Mouse (Mus musculus): ENCODE results near the gene Gpbp1l1. TPM values are rescaled to one million over a fixed set of nuclear protein-coding genes. Genes with fewer than 3 reads are reported as not detected.

Gpbp1l1 gene
- polyA plus RNA-seq (2012) = 0.84 and 1.0 TPM in 2 replicates

DNA sequence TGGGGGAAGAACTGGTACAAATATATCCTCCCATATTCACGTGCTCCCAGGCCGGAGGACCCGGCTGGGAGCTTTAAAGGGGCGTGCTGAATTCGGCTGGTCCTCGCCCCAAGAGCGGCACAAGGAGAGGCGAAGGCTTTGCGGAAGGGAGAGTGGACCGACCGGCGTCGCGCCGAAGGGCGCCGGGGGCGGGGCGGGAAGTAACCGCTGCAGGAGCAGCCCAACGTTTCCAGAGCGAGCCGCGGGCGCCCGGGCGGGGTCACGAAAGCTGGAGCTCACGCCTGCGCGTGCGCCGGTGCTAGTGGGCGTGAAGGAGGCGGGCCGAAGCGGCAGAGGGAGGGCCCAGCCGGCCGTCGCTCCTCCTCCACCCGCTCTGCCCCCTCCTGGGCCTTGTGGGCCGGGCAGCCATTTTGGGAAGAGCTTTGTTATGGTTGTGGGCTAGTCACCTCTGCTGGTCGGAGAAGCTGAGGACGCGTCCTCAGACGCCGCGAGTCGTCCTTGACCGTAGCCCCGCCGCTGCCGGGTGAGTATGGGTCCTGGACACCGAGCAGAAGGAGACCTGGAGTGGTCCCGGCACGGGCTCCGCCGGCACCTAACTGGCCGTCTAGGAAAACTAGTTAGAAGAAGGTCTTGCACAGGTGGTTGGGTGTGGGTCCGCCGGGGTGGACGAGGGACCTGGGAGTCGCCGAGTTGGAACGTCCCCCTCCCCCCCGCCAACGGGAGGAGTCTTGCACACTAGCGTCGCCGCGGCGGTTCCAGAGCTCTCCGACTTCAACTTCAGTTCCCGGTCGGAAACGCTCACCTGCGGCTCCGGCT, at the start of gene Gpbp1l1:
Gene Gpbp1l1 (plus strand): TSS at position 353 of the 816 bp plus-strand sequence.
- Histone ChIP-seq H3K9me3 (ENCODE audit: control insufficient read depth, low read length) (no peaks in the 10 kb centered on the region), H3K27me3 (ENCODE audit: control insufficient read depth) (no peaks in the 10 kb centered on the region), H3K36me3 (ENCODE audit: control insufficient read depth) (peaks cover 31% of the 10 kb centered on the region), H3K4me3 (replicated peaks) (peak within 1 kb of the TSS; percentile 67), H3K4me1 (ENCODE audit: control insufficient read depth) (peaks cover 44% of the 10 kb centered on the region)
- TF ChIP-seq TAL1 (IDR thresholded peaks at IDR 0.05; ENCODE audit: low read length) (no peak), GATA1 (IDR thresholded peaks at IDR 0.05; ENCODE audit: low read length) (no peak)

DNA sequence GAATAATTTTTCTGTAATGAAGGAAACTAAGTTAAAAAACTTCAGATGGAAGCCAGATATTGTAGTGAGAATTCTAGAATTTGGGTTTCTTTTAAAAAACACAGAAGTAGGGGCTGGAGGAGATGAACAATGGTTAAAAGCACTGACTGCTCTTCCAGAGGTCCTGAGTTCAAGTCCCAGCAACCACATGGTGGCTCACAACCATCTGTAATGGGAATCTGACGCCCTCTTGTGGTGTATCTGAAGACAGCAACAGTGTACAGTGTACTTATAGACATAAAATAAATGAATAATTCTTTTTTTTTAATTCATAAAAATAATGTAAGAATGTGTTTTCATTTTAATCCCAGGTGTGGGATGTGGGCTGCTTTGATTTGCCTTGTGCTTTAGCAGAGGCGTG, 26.3 kb upstream of the Gpbp1l1 start:
- no peaks in the 10 kb centered on the region for H3K27me3 ChIP-seq (ENCODE audit: control insufficient read depth)
- H3K4me1 ChIP-seq (ENCODE audit: control insufficient read depth) = no peaks in the 10 kb centered on the region
- H3K36me3 ChIP-seq (ENCODE audit: control insufficient read depth) = peaks cover 66% of the 10 kb centered on the region
- TF ChIP-seq GATA1 (IDR thresholded peaks at IDR 0.05; ENCODE audit: low read length) (no peak), TAL1 (IDR thresholded peaks at IDR 0.05; ENCODE audit: low read length) (no peak)
- H3K4me3 ChIP-seq (replicated peaks) = no peak overlapping the region
- H3K9me3 ChIP-seq (ENCODE audit: control insufficient read depth, low read length) = peaks cover 2% of the 10 kb centered on the region

DNA sequence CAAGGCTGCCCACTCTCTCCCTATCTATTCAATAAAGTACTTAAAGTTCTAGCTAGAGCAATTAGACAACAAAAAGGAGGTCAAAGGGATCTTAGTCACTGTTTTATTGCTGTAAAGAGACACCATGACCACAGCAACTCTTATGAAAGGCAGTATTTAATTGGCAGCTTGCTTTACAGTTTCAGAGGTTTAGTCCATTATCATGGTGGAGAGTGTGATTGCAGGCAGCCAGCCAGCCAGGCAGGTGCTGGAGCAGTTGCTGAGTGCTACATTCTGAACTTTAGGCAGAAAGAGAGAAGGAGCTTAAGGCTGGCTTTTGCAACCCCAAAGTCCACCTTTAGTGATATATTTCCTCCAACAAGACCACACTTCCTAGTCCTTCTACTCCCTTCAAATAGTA, 21.1 kb upstream of the Gpbp1l1 start:
- Histone ChIP-seq H3K4me3 (replicated peaks) (no peak overlapping the region), H3K9me3 (ENCODE audit: control insufficient read depth, low read length) (no peaks in the 10 kb centered on the region), H3K27me3 (ENCODE audit: control insufficient read depth) (no peaks in the 10 kb centered on the region), H3K36me3 (ENCODE audit: control insufficient read depth) (peaks cover 54% of the 10 kb centered on the region), H3K4me1 (ENCODE audit: control insufficient read depth) (no peaks in the 10 kb centered on the region)
- TF ChIP-seq GATA1 (IDR thresholded peaks at IDR 0.05; ENCODE audit: low read length) (no peak), TAL1 (IDR thresholded peaks at IDR 0.05; ENCODE audit: low read length) (no peak)

DNA sequence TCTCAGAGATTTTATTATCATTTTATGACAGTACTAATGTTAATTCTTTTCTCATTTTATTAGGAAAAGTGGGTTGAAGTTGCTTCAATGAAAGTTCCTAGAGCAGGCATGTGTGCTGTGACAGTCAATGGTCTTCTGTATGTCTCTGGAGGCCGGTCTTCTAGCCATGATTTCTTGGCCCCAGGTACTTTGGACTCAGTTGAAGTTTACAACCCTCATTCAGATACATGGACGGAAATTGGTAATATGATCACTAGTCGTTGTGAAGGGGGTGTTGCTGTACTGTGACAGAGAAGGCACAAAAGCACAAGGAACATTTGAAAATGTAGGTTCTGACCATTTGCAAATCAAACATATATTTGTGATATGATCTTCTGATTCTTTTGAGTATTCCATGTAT, 19.7 kb upstream of the Gpbp1l1 start:
- Histone ChIP-seq H3K4me1 (ENCODE audit: control insufficient read depth) (no peaks in the 10 kb centered on the region), H3K4me3 (replicated peaks) (no peak overlapping the region), H3K9me3 (ENCODE audit: control insufficient read depth, low read length) (no peaks in the 10 kb centered on the region), H3K36me3 (ENCODE audit: control insufficient read depth) (peaks cover 50% of the 10 kb centered on the region), H3K27me3 (ENCODE audit: control insufficient read depth) (no peaks in the 10 kb centered on the region)
- no peak for TF ChIP-seq GATA1 (IDR thresholded peaks at IDR 0.05; ENCODE audit: low read length)
- TF ChIP-seq TAL1 (IDR thresholded peaks at IDR 0.05; ENCODE audit: low read length) = no peak

DNA sequence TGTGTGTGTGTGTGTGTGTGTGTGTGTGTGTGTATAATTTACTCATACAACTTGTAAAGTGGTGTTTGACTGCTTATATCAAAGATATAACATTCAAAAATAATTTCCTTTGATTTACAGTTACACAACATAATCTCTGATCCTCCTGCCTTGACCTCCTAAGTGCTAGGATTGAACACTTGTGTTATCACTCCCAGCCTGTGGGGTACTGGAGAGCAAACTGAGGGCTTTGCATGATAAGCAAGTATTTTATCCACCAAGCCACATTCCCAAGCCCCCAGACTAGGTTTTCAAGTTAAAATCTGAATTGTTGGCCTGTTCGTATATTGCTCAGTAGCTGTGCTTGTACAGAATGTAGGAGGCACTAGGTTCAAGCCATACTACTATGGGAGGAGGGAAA, 7.0 kb upstream of the Gpbp1l1 start:
- no peak for TF ChIP-seq GATA1 (IDR thresholded peaks at IDR 0.05; ENCODE audit: low read length)
- TF ChIP-seq TAL1 (IDR thresholded peaks at IDR 0.05; ENCODE audit: low read length) = no peak
- no peak overlapping the region for H3K4me3 ChIP-seq (replicated peaks)
- H3K36me3 ChIP-seq (ENCODE audit: control insufficient read depth) = peaks cover 39% of the 10 kb centered on the region
- H3K4me1 ChIP-seq (ENCODE audit: control insufficient read depth) = peaks cover 10% of the 10 kb centered on the region
- no peaks in the 10 kb centered on the region for H3K9me3 ChIP-seq (ENCODE audit: control insufficient read depth, low read length)
- no peaks in the 10 kb centered on the region for H3K27me3 ChIP-seq (ENCODE audit: control insufficient read depth)

DNA sequence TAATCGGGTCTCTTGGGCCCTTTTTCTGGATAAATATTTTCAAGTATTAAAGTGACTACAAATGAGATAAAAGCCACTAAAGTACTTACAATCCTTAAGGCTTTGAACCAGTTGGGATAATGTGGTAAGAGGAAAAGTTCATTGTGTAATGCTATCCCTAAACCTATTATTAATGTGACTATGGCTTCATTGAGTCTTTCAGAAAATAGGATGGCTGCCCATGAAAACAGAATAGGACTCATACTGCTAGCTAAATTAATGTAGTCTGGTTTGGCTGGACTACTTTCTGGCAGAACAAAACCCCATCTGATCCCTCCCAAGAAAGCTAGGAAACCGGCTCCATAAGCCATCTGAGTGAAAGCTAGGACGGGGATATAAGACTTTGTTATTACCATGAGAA, 4.4 kb upstream of the Gpbp1l1 start:
- TF ChIP-seq TAL1 (IDR thresholded peaks at IDR 0.05; ENCODE audit: low read length) = no peak
- no peak for TF ChIP-seq GATA1 (IDR thresholded peaks at IDR 0.05; ENCODE audit: low read length)
- Histone ChIP-seq H3K4me1 (ENCODE audit: control insufficient read depth) (peaks cover 21% of the 10 kb centered on the region), H3K9me3 (ENCODE audit: control insufficient read depth, low read length) (no peaks in the 10 kb centered on the region), H3K36me3 (ENCODE audit: control insufficient read depth) (peaks cover 39% of the 10 kb centered on the region), H3K4me3 (replicated peaks) (no peak overlapping the region), H3K27me3 (ENCODE audit: control insufficient read depth) (no peaks in the 10 kb centered on the region)

DNA sequence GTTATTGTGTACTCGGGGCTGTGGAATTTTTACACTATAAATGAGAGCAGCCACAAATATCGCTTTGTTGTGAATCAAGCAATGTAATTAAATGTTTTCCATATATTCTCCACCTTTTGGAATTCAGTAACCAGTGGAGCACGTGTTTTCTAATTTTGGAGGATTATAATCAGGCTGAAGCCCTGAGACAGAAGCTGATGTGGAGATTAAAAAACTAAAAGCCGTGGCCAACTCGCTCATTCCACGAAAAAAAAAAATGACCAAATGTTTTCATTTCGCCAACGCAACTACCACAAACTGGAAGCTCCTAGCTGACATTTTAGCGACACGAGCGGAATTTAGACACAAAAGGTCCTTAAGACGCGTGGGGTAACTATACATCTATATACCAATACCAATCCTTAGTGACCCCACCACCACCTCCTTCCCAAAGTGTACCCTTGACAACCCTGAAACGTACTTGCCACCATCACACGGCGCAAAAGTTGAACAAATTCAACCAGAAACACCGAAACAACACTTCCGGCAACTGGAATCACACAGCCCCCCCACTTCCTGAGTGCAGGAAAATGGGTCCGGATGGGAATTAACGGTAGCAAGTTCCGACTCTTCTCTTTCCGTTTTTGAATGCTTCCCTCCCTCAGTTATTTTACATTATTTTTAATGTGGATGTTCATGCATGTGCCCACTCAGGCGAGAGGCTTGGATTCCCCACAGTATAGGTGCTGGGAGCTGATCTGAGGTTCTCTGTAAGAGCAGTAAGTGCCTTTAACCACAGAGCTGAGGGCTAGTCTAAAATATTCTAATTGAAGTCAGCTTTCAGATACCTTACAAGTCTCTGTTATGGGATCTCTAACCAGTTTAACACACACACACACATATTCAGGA, 1.8 kb upstream of the Gpbp1l1 start, which contains the start of gene Tmem69:
Gene Tmem69 (minus strand): TSS at position 524 of the 888 bp plus-strand sequence.
- Histone ChIP-seq H3K27me3 (ENCODE audit: control insufficient read depth) (no peaks in the 10 kb centered on the region), H3K9me3 (ENCODE audit: control insufficient read depth, low read length) (no peaks in the 10 kb centered on the region), H3K4me1 (ENCODE audit: control insufficient read depth) (peaks cover 35% of the 10 kb centered on the region), H3K36me3 (ENCODE audit: control insufficient read depth) (peaks cover 36% of the 10 kb centered on the region), H3K4me3 (replicated peaks) (peak within 1 kb of the TSS; percentile 67)
- TF ChIP-seq GATA1 (IDR thresholded peaks at IDR 0.05; ENCODE audit: low read length) (0 out of 2 replicates have a peak, but pooled peaks have one; percentile 16), TAL1 (IDR thresholded peaks at IDR 0.05; ENCODE audit: low read length) (no peak)

DNA sequence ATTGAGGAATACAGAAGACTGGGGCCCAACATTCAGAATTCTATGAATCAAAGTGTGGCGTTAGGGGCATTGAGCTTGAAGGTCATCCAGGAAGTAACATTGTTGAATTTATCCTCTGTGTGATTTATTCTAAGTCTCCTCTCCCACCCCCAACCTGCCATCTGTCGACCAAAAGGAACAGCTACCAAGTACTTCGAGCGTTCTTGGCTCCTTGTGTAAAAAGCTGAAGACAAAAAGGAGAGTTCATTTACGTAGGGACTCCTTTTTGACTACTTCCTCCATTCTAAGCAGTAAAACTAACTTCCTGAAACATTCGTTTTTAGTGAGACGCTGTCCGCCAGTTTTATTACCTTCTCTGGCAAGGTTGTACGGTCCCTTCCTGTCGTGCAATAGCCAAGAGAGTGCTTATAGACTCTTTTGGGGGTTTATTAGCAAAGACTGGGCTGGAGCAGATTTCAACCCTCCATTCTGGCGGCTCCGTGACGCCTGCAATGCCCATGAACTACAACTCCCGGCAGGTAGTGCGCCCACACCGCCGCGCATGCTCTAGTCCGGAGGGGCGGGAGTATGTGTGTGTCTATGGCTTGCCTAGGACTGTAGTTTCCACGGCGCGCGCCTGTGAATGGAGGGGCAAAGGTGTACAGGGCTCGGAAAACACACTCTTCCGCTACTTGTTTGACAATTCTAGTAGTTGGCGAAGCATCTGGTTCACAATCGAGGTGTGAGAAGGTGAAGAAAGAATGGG, 725 bp upstream of the Gpbp1l1 start:
- no peaks in the 10 kb centered on the region for H3K9me3 ChIP-seq (ENCODE audit: control insufficient read depth, low read length)
- H3K27me3 ChIP-seq (ENCODE audit: control insufficient read depth) = no peaks in the 10 kb centered on the region
- TF ChIP-seq TAL1 (IDR thresholded peaks at IDR 0.05; ENCODE audit: low read length) (no peak), GATA1 (IDR thresholded peaks at IDR 0.05; ENCODE audit: low read length) (no peak)
- peaks cover 38% of the 10 kb centered on the region for H3K4me1 ChIP-seq (ENCODE audit: control insufficient read depth)
- peaks cover 30% of the 10 kb centered on the region for H3K36me3 ChIP-seq (ENCODE audit: control insufficient read depth)
- H3K4me3 ChIP-seq (replicated peaks) = peak overlapping the region; percentile 67

Data from erythroblast, embryonic 14.5 days (primary cell).